Mouse (Mus musculus): ENCODE measurements around the gene Trpm1. TPM values are rescaled to one million over a fixed set of nuclear protein-coding genes. Genes with fewer than 3 reads are reported as not detected.

The Trpm1 gene
- polyA plus RNA-seq, 1 experiment from 2014 or later: 2.0 TPM

GRCm38 (mm10) chr7:64156918-64157690 lies 3.5 kb downstream of the Trpm1 start:
- 75% methylated on average over 7 of the region's 7 CpGs for WGBS
- H3K4me3 ChIP-seq (replicated peaks): no peak overlapping the region
- H3K4me2 ChIP-seq: no peak overlapping the region
- H3K4me1 ChIP-seq: peaks cover 15% of the 10 kb centered on the region
- H3K36me3 ChIP-seq (replicated peaks): no peaks in the 10 kb centered on the region
- no peak for ATAC-seq (ENCODE audit: low FRiP score)
- no peaks in the 10 kb centered on the region for H3K9me3 ChIP-seq
- no peak overlapping the region for H3K27ac ChIP-seq
- no peak overlapping the region for H3K9ac ChIP-seq
- no peaks in the 10 kb centered on the region for H3K27me3 ChIP-seq

- peaks cover 23% of the 10 kb centered on the region for H3K4me1 ChIP-seq
- no peak overlapping the region for H3K4me2 ChIP-seq
- no peaks in the 10 kb centered on the region for H3K27me3 ChIP-seq
- WGBS: 80% methylated on average over 12 of the region's 12 CpGs
- no peak overlapping the region for H3K9ac ChIP-seq
- no peak overlapping the region for H3K4me3 ChIP-seq (replicated peaks)
- H3K9me3 ChIP-seq: no peaks in the 10 kb centered on the region
- no peaks in the 10 kb centered on the region for H3K36me3 ChIP-seq (replicated peaks)
- no peak for ATAC-seq (ENCODE audit: low FRiP score)
- no peak overlapping the region for H3K27ac ChIP-seq
Measured at GRCm38 (mm10) chr7:64158281-64159055, 4.8 kb downstream of the Trpm1 start.

GRCm38 (mm10) chr7:64159056-64159542 lies 5.5 kb downstream of the Trpm1 start:
- H3K4me2 ChIP-seq: no peak overlapping the region
- no peak overlapping the region for H3K4me3 ChIP-seq (replicated peaks)
- H3K4me1 ChIP-seq: peaks cover 24% of the 10 kb centered on the region
- no peak for ATAC-seq (ENCODE audit: low FRiP score)
- 49% methylated on average over 5 of the region's 5 CpGs for WGBS
- H3K9ac ChIP-seq: no peak overlapping the region
- no peak overlapping the region for H3K27ac ChIP-seq
- H3K36me3 ChIP-seq (replicated peaks): no peaks in the 10 kb centered on the region
- H3K27me3 ChIP-seq: no peaks in the 10 kb centered on the region
- H3K9me3 ChIP-seq: no peaks in the 10 kb centered on the region

GRCm38 (mm10) chr7:64159612-64160591 lies 6.3 kb downstream of the Trpm1 start:
- no peaks in the 10 kb centered on the region for H3K27me3 ChIP-seq
- H3K4me1 ChIP-seq: peaks cover 24% of the 10 kb centered on the region
- H3K4me3 ChIP-seq (replicated peaks): no peak overlapping the region
- H3K9me3 ChIP-seq: no peaks in the 10 kb centered on the region
- H3K4me2 ChIP-seq: no peak overlapping the region
- WGBS: 55% methylated on average over 7 of the region's 7 CpGs
- H3K36me3 ChIP-seq (replicated peaks): no peaks in the 10 kb centered on the region
- ATAC-seq (ENCODE audit: low FRiP score): no peak
- H3K27ac ChIP-seq: no peak overlapping the region
- H3K9ac ChIP-seq: no peak overlapping the region

- Histone ChIP-seq H3K9me3 (no peaks in the 10 kb centered on the region), H3K9ac (no peak overlapping the region), H3K36me3 (replicated peaks) (no peaks in the 10 kb centered on the region), H3K4me1 (peaks cover 24% of the 10 kb centered on the region), H3K4me2 (no peak overlapping the region), H3K4me3 (replicated peaks) (no peak overlapping the region), H3K27ac (no peak overlapping the region), H3K27me3 (no peaks in the 10 kb centered on the region)
- 72% methylated on average over 10 of the region's 10 CpGs for WGBS
- ATAC-seq (ENCODE audit: low FRiP score): no peak
Measured at GRCm38 (mm10) chr7:64160737-64161470, 7.3 kb downstream of the Trpm1 start.

GRCm38 (mm10) chr7:64161990-64162389 lies 8.4 kb downstream of the Trpm1 start:
- no peaks in the 10 kb centered on the region for H3K27me3 ChIP-seq
- no peak for ATAC-seq (ENCODE audit: low FRiP score)
- H3K27ac ChIP-seq: no peak overlapping the region
- H3K36me3 ChIP-seq (replicated peaks): no peaks in the 10 kb centered on the region
- no peak overlapping the region for H3K4me3 ChIP-seq (replicated peaks)
- H3K9me3 ChIP-seq: no peaks in the 10 kb centered on the region
- no peak overlapping the region for H3K9ac ChIP-seq
- peaks cover 24% of the 10 kb centered on the region for H3K4me1 ChIP-seq
- 80% methylated on average over 7 of the region's 7 CpGs for WGBS
- no peak overlapping the region for H3K4me2 ChIP-seq

- Histone ChIP-seq H3K36me3 (replicated peaks) (no peaks in the 10 kb centered on the region), H3K4me1 (peaks cover 24% of the 10 kb centered on the region), H3K27ac (no peak overlapping the region), H3K4me2 (no peak overlapping the region), H3K9ac (no peak overlapping the region), H3K4me3 (replicated peaks) (no peak overlapping the region), H3K9me3 (no peaks in the 10 kb centered on the region), H3K27me3 (no peaks in the 10 kb centered on the region)
- 84% methylated on average over 3 of the region's 3 CpGs for WGBS
- no peak for ATAC-seq (ENCODE audit: low FRiP score)
Measured at GRCm38 (mm10) chr7:64163086-64163485, 9.5 kb downstream of the Trpm1 start.

GRCm38 (mm10) chr7:64163890-64164289 lies 10.3 kb downstream of the Trpm1 start:
- 97% methylated on average over 1 of the region's 1 CpGs for WGBS
- Histone ChIP-seq H3K27ac (no peak overlapping the region), H3K4me1 (peaks cover 24% of the 10 kb centered on the region), H3K4me3 (replicated peaks) (no peak overlapping the region), H3K27me3 (no peaks in the 10 kb centered on the region), H3K9me3 (no peaks in the 10 kb centered on the region), H3K9ac (no peak overlapping the region), H3K36me3 (replicated peaks) (no peaks in the 10 kb centered on the region), H3K4me2 (no peak overlapping the region)
- ATAC-seq (ENCODE audit: low FRiP score): no peak

GRCm38 (mm10) chr7:64164997-64165396 lies 11.4 kb downstream of the Trpm1 start:
- H3K4me2 ChIP-seq: no peak overlapping the region
- H3K4me3 ChIP-seq (replicated peaks): no peak overlapping the region
- H3K4me1 ChIP-seq: peaks cover 14% of the 10 kb centered on the region
- H3K9ac ChIP-seq: no peak overlapping the region
- H3K9me3 ChIP-seq: no peaks in the 10 kb centered on the region
- H3K27me3 ChIP-seq: no peaks in the 10 kb centered on the region
- no peak overlapping the region for H3K27ac ChIP-seq
- WGBS: 63% methylated on average over 3 of the region's 3 CpGs
- ATAC-seq (ENCODE audit: low FRiP score): no peak; the same call in 1 of the 2 replicates
- no peaks in the 10 kb centered on the region for H3K36me3 ChIP-seq (replicated peaks)

GRCm38 (mm10) chr7:64166025-64166424 lies 12.4 kb downstream of the Trpm1 start:
- Histone ChIP-seq H3K36me3 (replicated peaks) (no peaks in the 10 kb centered on the region), H3K4me1 (peaks cover 13% of the 10 kb centered on the region), H3K27ac (no peak overlapping the region), H3K4me2 (no peak overlapping the region), H3K4me3 (replicated peaks) (no peak overlapping the region), H3K27me3 (no peaks in the 10 kb centered on the region), H3K9me3 (no peaks in the 10 kb centered on the region), H3K9ac (no peak overlapping the region)
- no peak for ATAC-seq (ENCODE audit: low FRiP score)
- WGBS: 60% methylated on average over 3 of the region's 3 CpGs

- no peaks in the 10 kb centered on the region for H3K36me3 ChIP-seq (replicated peaks)
- peaks cover 12% of the 10 kb centered on the region for H3K4me1 ChIP-seq
- no peaks in the 10 kb centered on the region for H3K9me3 ChIP-seq
- no peak for ATAC-seq (ENCODE audit: low FRiP score)
- H3K4me2 ChIP-seq: no peak overlapping the region
- H3K9ac ChIP-seq: no peak overlapping the region
- H3K4me3 ChIP-seq (replicated peaks): no peak overlapping the region
- H3K27ac ChIP-seq: no peak overlapping the region
- no peaks in the 10 kb centered on the region for H3K27me3 ChIP-seq
Measured at GRCm38 (mm10) chr7:64166724-64167123, 13.1 kb downstream of the Trpm1 start.
